Mouse (Mus musculus) neural tube, embryonic 11.5 days (tissue): ENCODE data around the gene Spen. TPM values are rescaled to one million over a fixed set of nuclear protein-coding genes. Genes with fewer than 3 reads are reported as not detected.

Experiments used
- ATAC-seq: fragments of 200-750 bp; cut with Nextera tagmentation; 2 replicates; pipeline ENCODE4 v1.8.0; 2017; ENCODE audit warnings: moderate number of reproducible peaks, mild to moderate bottlenecking, moderate TSS enrichment, moderate library complexity; ENCODE audit not compliant: insufficient read depth, low FRiP score, low TSS enrichment
- DNase-seq: peaks from one replicate; pipeline ENCODE4 v3.0.0-alpha.2; 2015; ENCODE audit warnings: low spot score
- H3K27ac ChIP-seq: fragments of 300-500 bp; sonication (generic); 2 replicates; pipeline ENCODE4 v1.5.1; 2014; ENCODE audit warnings: low read depth, mild to moderate bottlenecking, low read length
- H3K27me3 ChIP-seq: fragments of 300-500 bp; sonication (generic); 2 replicates; pipeline ENCODE4 v1.6.1; 2014; ENCODE audit warnings: mild to moderate bottlenecking, low read length, mixed read lengths; ENCODE audit not compliant: control insufficient read depth, insufficient read depth
- H3K36me3 ChIP-seq: fragments of 300-500 bp; sonication (generic); 2 replicates; pipeline ENCODE4 v1.6.1; 2014; ENCODE audit warnings: mild to moderate bottlenecking, low read length, moderate library complexity, mixed read lengths; ENCODE audit not compliant: control insufficient read depth, insufficient read depth
- H3K4me1 ChIP-seq: fragments of 300-500 bp; sonication (generic); 2 replicates; pipeline ENCODE4 v1.6.1; 2014; ENCODE audit warnings: low read length, mixed read lengths; ENCODE audit not compliant: control insufficient read depth, insufficient read depth
- H3K4me2 ChIP-seq: fragments of 300-500 bp; sonication (generic); 2 replicates; pipeline ENCODE4 v1.6.1; 2014; ENCODE audit warnings: low read depth, mild to moderate bottlenecking, moderate library complexity
- H3K4me3 ChIP-seq: fragments of 300-500 bp; sonication (generic); 2 replicates; pipeline ENCODE4 v1.5.1; 2014; ENCODE audit warnings: low read depth, low read length
- H3K9ac ChIP-seq: fragments of 300-500 bp; sonication (generic); 2 replicates; pipeline ENCODE4 v1.6.1; 2014; ENCODE audit warnings: mild to moderate bottlenecking, low read length
- H3K9me3 ChIP-seq: fragments of 300-500 bp; sonication (generic); 2 replicates; pipeline ENCODE4 v1.6.1; 2016; ENCODE audit warnings: low read length; ENCODE audit not compliant: control insufficient read depth
- WGBS: fragments of 180-500 bp; shearing (Covaris S2); extraction: QIAGEN DNeasy Blood & Tissue Kit; methylation state at CpG from one replicate; pipeline ENCODE4 v1.1.7; 2014; 5-methylcytosine and 5-hydroxymethylcytosine counted together
- polyA plus RNA-seq: library from polyadenylated mRNA; unstranded; fragments of >200 nt; fragmentation: Nextera tagmentation; extraction: Ambion mirVana; gene quantifications from 2 replicates; pipeline ENCODE4 v1.2.1, GENCODE M21; 2014

The Spen gene
- polyA plus RNA-seq, 1 experiment from 2014 or later = 16.2 TPM

DNA sequence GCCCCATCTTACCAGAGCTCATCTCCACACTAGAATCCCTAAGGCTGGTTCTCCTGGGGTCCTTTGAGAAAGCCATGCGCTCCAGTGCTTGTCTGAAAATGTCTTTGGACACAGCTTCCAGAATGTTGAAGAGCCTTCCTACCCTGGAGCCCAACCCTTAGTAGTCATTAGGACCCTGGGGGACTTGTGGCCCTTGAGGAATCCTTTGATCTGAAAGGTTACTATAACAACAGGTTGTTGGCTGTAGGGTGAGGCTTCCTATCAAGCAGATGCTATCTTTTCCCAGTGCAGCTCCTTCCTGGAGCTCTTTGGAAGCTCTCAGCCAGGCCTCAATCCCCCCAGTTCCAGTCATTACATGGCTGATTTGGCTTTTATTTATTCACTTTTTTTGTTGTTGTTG is 102.4 kb downstream of the Spen start, which contains the start of gene Srarp:
TSS of gene Srarp (minus strand) at position 132 of the 400 bp plus-strand sequence.
- no peak for DNase-seq
- 83% methylated on average over 1 of the region's 1 CpGs for WGBS
- no peak within 1 kb of the TSS for H3K4me2 ChIP-seq
- H3K9me3 ChIP-seq = no peaks in the 10 kb centered on the region
- no peaks in the 10 kb centered on the region for H3K4me1 ChIP-seq
- no peak for ATAC-seq
- H3K36me3 ChIP-seq = no peaks in the 10 kb centered on the region
- H3K4me3 ChIP-seq = no peak within 1 kb of the TSS
- H3K27ac ChIP-seq = no peak within 1 kb of the TSS
- H3K9ac ChIP-seq = no peak within 1 kb of the TSS
- H3K27me3 ChIP-seq = no peaks in the 10 kb centered on the region

DNA sequence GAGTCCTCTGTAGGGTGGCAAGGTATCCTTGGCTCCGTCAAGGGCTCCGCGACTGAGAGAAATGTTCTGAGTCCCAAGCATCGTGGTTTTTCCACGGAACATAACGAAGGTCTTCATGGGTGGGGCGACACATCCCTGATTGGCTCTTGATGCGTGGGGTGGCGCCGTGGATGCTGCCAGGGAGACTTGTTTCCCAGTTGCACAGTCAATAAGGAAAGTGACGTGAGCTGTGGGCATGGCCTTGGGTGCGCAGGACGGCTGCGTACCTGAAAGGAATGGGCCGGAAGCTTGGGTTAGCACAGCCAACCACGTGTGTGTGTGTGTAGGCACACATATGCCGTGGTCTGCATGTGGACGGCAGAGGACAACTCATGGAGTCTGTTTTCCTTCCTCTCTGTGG is 105.2 kb downstream of the Spen start:
- no peaks in the 10 kb centered on the region for H3K36me3 ChIP-seq
- H3K9me3 ChIP-seq = no peaks in the 10 kb centered on the region
- WGBS = 84% methylated on average over 18 of the region's 18 CpGs
- ATAC-seq = no peak
- no peak overlapping the region for H3K9ac ChIP-seq
- no peak for DNase-seq
- H3K4me3 ChIP-seq = no peak overlapping the region
- no peak overlapping the region for H3K4me2 ChIP-seq
- no peak overlapping the region for H3K27ac ChIP-seq
- no peaks in the 10 kb centered on the region for H3K27me3 ChIP-seq
- no peaks in the 10 kb centered on the region for H3K4me1 ChIP-seq

DNA sequence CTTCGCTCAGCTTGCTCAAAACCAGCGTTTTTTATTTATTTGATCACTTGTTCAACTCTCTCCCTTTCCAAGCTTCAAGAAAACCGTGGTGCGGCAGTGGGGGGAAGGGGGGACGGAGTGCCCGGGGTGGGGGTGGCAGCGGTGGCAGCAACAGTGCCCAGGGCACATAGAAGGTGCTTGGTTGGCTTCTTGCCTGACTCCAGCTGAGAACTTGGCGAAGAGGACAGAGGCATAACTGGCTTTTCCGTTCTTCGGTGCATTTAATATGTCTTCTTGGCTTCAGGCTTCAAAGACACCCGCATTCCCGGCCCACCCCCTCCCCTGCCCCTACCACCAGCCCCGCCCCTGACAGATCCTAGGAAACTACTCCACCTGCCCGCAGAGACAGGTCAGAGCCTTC is 105.7 kb downstream of the Spen start:
- no peaks in the 10 kb centered on the region for H3K4me1 ChIP-seq
- DNase-seq (no peak), ATAC-seq (no peak)
- no peak overlapping the region for H3K4me2 ChIP-seq
- H3K27me3 ChIP-seq = no peaks in the 10 kb centered on the region
- no peak overlapping the region for H3K4me3 ChIP-seq
- H3K9ac ChIP-seq = no peak overlapping the region
- WGBS = 67% methylated on average over 14 of the region's 14 CpGs
- no peak overlapping the region for H3K27ac ChIP-seq
- H3K36me3 ChIP-seq = no peaks in the 10 kb centered on the region
- no peaks in the 10 kb centered on the region for H3K9me3 ChIP-seq

DNA sequence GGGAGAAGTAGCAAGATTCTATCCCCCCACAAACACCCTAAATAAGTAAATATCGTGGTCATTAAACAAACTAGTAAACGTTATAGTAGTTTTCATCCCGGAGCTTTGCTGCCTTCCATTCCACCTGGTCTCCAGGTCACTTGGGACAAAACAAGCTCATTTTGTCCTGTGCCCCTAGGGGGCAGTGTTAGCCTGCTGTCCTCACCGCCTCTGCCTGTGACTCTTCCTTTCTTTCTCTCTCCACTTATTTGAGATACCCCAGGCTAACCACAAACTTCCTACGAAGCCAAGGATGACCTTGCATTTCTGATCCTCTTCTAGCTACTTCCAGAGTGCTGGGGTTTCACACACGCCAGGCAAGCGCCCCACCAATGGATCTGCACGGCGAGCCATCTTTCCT is 107.4 kb downstream of the Spen start:
- 53% methylated on average over 9 of the region's 9 CpGs for WGBS
- H3K4me1 ChIP-seq = no peaks in the 10 kb centered on the region
- H3K9ac ChIP-seq = no peak overlapping the region
- no peak overlapping the region for H3K4me3 ChIP-seq
- no peaks in the 10 kb centered on the region for H3K36me3 ChIP-seq
- DNase-seq = peak; percentile 67
- no peaks in the 10 kb centered on the region for H3K9me3 ChIP-seq
- H3K27me3 ChIP-seq = no peaks in the 10 kb centered on the region
- no peak overlapping the region for H3K4me2 ChIP-seq
- ATAC-seq = no peak
- H3K27ac ChIP-seq = no peak overlapping the region

DNA sequence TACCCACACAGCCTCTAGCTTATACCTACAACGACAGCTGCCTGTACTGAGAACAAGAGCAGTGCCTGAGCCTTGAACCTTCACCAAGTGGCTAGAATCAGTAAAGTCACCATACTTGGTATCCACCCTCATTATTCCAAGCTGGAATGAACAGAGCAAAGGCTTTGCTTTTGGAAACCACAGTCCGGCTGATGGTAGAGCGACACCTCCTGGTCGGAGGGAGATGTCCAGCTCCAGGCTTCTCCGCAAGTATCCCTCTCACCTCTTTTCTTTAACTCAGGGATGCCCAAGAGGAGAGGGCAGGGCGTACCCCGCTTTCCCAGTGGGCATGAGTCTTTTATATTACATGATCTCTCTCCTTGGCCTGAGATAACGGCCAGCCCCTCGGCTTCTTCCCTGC is 108.5 kb downstream of the Spen start:
- no peak overlapping the region for H3K4me3 ChIP-seq
- 52% methylated on average over 9 of the region's 9 CpGs for WGBS
- no peak for ATAC-seq
- H3K9me3 ChIP-seq = no peaks in the 10 kb centered on the region
- peak; percentile 25 for DNase-seq
- no peak overlapping the region for H3K27ac ChIP-seq
- no peak overlapping the region for H3K4me2 ChIP-seq
- H3K4me1 ChIP-seq = 0 out of 2 replicates have a peak, but pooled peaks cover 3% of the 10 kb centered on the region
- H3K36me3 ChIP-seq = no peaks in the 10 kb centered on the region
- H3K9ac ChIP-seq = no peak overlapping the region
- 0 out of 2 replicates have a peak, but pooled peaks cover 8% of the 10 kb centered on the region for H3K27me3 ChIP-seq

DNA sequence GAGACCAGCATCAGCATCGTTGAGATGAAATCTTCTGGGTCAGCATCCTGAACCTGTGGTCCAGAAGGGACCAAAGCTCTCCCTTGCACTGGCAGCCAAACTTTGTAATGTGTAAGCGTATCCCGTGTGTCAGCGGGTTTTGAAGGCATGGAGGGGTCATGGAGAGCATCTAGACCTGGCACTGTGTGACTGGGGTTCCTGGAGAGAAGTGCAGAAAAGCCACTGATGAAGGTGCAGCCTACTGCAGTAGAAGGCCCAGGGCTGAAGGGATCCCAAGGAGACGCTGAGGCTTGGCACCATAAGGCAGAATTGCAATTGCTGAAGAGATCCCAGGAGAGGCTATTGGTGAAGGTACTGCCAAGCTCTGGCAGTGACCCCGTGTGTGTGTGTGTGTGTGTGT is 109.0 kb downstream of the Spen start:
- Histone ChIP-seq H3K4me3 (no peak overlapping the region), H3K9me3 (no peaks in the 10 kb centered on the region), H3K27me3 (0 out of 2 replicates have a peak, but pooled peaks cover 9% of the 10 kb centered on the region), H3K4me2 (no peak overlapping the region), H3K9ac (no peak overlapping the region), H3K27ac (no peak overlapping the region), H3K4me1 (0 out of 2 replicates have a peak, but pooled peaks cover 3% of the 10 kb centered on the region), H3K36me3 (no peaks in the 10 kb centered on the region)
- ATAC-seq (no peak), DNase-seq (no peak)
- WGBS = 78% methylated on average over 6 of the region's 6 CpGs

DNA sequence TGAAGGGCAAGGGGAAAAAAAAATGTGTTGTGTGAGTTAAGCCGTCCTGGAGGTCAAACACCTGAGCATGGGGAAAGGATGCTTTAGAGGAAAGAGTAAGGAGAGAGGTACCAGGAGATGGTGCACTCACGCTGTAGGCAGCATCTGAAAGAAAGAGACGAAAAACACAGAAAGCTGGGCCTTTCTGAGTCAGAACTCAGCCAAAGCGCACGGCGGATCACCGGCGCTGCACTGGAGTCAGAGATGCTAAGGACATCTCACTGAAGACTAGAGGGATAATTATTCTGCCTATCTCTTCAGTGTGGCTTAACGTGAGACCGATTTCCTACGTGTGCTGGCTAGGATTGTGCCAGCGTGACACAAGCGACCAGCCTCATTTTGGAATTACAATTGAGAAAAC is 110.5 kb downstream of the Spen start:
- no peak for ATAC-seq
- no peak for DNase-seq
- H3K9ac ChIP-seq = no peak overlapping the region
- no peak overlapping the region for H3K4me2 ChIP-seq
- 0 out of 2 replicates have a peak, but pooled peaks cover 9% of the 10 kb centered on the region for H3K27me3 ChIP-seq
- no peak overlapping the region for H3K4me3 ChIP-seq
- H3K9me3 ChIP-seq = no peaks in the 10 kb centered on the region
- 89% methylated on average over 13 of the region's 13 CpGs for WGBS
- 0 out of 2 replicates have a peak, but pooled peaks cover 3% of the 10 kb centered on the region for H3K4me1 ChIP-seq
- H3K36me3 ChIP-seq = no peaks in the 10 kb centered on the region
- no peak overlapping the region for H3K27ac ChIP-seq

DNA sequence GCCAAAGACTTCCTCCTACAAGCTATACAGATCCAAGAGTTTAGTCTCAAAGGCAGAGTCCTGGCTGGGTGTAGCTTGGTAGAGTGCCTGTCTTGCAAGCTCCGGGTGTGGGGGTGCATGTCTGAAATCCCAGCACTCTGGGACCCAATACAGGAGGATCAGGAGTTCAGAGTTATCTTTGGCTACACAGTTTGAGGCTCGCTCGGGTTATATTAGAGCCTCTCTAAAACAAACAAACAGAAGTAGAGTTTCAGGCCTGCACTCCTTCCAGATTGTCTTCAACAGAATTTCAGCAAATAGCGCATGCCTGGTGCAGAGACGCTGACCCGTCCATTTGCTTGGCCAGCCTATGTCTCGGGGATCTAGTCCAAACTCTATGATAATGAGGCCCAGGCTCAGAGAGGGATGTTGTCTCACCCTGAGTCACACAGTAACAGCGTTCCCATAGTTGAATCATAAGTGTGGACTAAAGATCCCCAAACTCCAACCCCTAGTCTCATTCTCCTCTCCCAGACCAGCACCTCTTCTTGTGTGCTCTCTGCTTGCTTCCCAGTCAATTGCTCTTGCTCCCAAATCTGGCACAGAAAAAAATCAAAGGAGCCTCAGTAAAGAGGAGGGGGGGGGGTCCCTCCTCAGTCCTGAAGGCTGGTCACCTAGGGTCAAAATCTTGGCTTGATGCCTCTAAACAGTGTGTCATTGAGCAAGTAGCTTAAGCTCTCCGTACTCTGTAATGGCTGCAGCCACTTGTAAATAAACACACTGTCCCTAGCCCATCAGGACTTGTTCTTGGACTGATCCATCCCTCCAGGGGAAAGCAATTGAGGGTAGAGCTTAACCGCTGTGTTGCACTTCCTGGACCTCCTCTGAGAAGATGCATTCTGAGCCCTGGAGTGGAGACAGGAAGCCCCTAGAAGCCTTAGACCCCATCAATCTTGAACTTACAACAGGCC is 111.3 kb downstream of the Spen start:
- Histone ChIP-seq H3K36me3 (no peaks in the 10 kb centered on the region), H3K9ac (no peak overlapping the region), H3K9me3 (no peaks in the 10 kb centered on the region), H3K4me2 (no peak overlapping the region), H3K4me3 (no peak overlapping the region), H3K27ac (no peak overlapping the region), H3K4me1 (0 out of 2 replicates have a peak, but pooled peaks cover 3% of the 10 kb centered on the region), H3K27me3 (peaks cover 9% of the 10 kb centered on the region; the same call in 1 of the 2 replicates)
- no peak for ATAC-seq
- WGBS = 80% methylated on average over 10 of the region's 10 CpGs
- DNase-seq = no peak
